Mouse (Mus musculus) gastrocnemius, postnatal 10 days (tissue): ENCODE results near the gene Olfr1023. TPM values are rescaled to one million over a fixed set of nuclear protein-coding genes. Genes with fewer than 3 reads are reported as not detected.

Experiments used
- DNase-seq: peaks from one replicate; pipeline ENCODE4 v3.0.0; 2021; ENCODE audit warnings: mixed read lengths
- long read RNA-seq, 2 experiments: library from polyadenylated mRNA; stranded (forward); transcript quantifications; one replicate each; pipeline ENCODE4 v2.0.0; 2021
- total RNA-seq, 2 experiments: library from RNA; stranded (reverse); gene quantifications; 2 replicates each; pipeline ENCODE4 v1.2.3; 2021

Gene Olfr1023
- not detected for total RNA-seq
- long read RNA-seq, experiment 1 = 0 reads
- long read RNA-seq, experiment 2 = 0 reads

DNA sequence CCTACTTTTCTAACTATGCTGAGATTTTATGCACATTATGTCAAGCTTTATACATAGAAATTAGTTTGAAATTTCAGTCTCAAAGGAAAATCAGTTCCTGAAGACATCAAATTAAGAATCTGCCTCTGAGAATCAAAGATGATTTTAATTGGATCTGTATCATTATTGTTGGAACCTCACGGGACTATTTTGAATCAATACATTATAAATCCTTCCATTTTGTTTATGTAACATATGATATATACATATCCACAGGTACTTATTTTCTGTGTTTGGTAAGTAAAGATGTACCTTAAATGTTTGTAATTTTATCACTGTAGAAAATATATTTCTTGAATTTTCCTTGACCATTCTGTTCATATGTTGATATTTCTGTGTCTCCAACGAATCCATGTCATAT is at the start of gene Olfr1023:
Gene Olfr1023, plus strand, starts transcription at position 301 of the 400 bp plus-strand sequence.
- no peak for DNase-seq

- DNase-seq = no peak
Observed at GRCm38 (mm10) chr2:85845383-85845782, 40.1 kb upstream of the Olfr1023 start, which contains the start of gene Olfr1019. TSS of gene Olfr1019 (minus strand) at chr2:85845483.

GRCm38 (mm10) chr2:85846730-85847129 is 38.7 kb upstream of the Olfr1023 start, which contains the start of gene Olfr1020:
TSS of gene Olfr1020 (plus strand) at chr2:85847030.
- no peak for DNase-seq

GRCm38 (mm10) chr2:85868294-85868693 is 17.1 kb upstream of the Olfr1023 start, which contains the start of gene Olfr1022:
TSS of gene Olfr1022 (plus strand) at chr2:85868594.
- no peak for DNase-seq

GRCm38 (mm10) chr2:85904952-85905351 is 19.5 kb downstream of the Olfr1023 start, which contains the start of gene Olfr1024:
TSS of gene Olfr1024 (minus strand) at chr2:85905052.
- DNase-seq = no peak

DNA sequence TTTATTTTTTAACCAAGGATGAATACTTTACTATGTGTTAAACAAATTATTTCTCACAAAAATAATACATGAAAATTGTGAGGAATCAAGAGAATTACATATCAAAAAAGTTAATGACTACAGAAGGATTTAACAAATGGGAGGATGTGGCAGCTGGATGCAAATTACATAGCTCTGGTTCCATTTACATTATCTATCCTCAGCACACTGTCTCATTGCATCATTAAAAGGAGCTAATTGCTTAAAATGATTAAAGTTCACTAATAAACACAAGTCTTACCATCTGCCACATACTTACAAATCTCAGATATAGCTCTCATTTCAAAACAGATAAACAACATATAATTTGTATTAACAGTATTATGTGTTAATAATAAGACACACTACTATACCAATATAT is 27.8 kb downstream of the Olfr1023 start:
- DNase-seq = no peak

DNA sequence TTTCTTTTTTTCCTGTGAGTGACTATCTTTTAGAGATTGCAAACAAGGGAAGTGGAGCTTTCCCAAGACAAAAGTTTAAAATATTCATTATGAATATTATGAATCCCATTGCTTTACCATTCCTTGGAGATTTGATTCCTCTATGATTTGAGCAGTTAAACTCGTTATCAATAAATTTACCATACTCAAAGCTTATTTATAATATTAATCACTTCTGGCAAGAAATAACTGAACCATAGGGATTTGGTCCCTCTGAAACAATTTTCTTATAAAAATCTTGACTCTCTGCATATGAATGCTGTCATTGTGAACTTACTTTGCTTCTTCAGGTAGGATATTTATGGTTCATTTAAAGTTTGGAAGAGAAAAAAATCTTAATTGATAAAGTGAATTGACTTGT is 29.5 kb downstream of the Olfr1023 start, which contains the start of gene Olfr1025-ps1:
Gene Olfr1025-ps1, plus strand, starts transcription at position 301 of the 400 bp plus-strand sequence.
- no peak for DNase-seq

GRCm38 (mm10) chr2:85921258-85921657 is 35.8 kb downstream of the Olfr1023 start, which contains the start of gene Olfr1026:
TSS of gene Olfr1026 (plus strand) at chr2:85921558.
- no peak for DNase-seq

Other genes with a start within 250 kb of the Olfr1023 start
- gene Olfr1002, start 234.9 kb upstream of the Olfr1023 start, total RNA-seq = not detected
- gene Olfr154, start 221.2 kb upstream of the Olfr1023 start, total RNA-seq = not detected
- gene Olfr1006, start 206.9 kb upstream of the Olfr1023 start, total RNA-seq = not detected
- gene Olfr1008, start 196.2 kb upstream of the Olfr1023 start, total RNA-seq = not detected
- not detected for gene Olfr1009, start 170.2 kb upstream of the Olfr1023 start, total RNA-seq
- not detected for gene Olfr1012, start 122.9 kb upstream of the Olfr1023 start, total RNA-seq
- not detected for gene Olfr1013, start 118.5 kb upstream of the Olfr1023 start, total RNA-seq
- not detected for gene Olfr1014, start 112.9 kb upstream of the Olfr1023 start, total RNA-seq
- not detected for gene Olfr1015, start 103.6 kb upstream of the Olfr1023 start, total RNA-seq
- not detected for gene Olfr1016, start 83.1 kb upstream of the Olfr1023 start, total RNA-seq
- gene Olfr1018, start 67.2 kb upstream of the Olfr1023 start, total RNA-seq = not detected
- gene Olfr1019, start 40.2 kb upstream of the Olfr1023 start, total RNA-seq = not detected
- not detected for gene Olfr1020, start 38.6 kb upstream of the Olfr1023 start, total RNA-seq
- not detected for gene Olfr1022, start 17.0 kb upstream of the Olfr1023 start, total RNA-seq
- gene Olfr1024, start 19.4 kb downstream of the Olfr1023 start, total RNA-seq = not detected
- not detected for gene Olfr1025-ps1, start 29.6 kb downstream of the Olfr1023 start, total RNA-seq
- not detected for gene Olfr1026, start 35.9 kb downstream of the Olfr1023 start, total RNA-seq
- gene Olfr1028, start 64.8 kb downstream of the Olfr1023 start, total RNA-seq = not detected
- not detected for gene Olfr1029, start 88.3 kb downstream of the Olfr1023 start, total RNA-seq
- gene Olfr1030, start 93.6 kb downstream of the Olfr1023 start, total RNA-seq = not detected
- not detected for gene Olfr1031, start 104.7 kb downstream of the Olfr1023 start, total RNA-seq
- not detected for gene Olfr1032, start 119.9 kb downstream of the Olfr1023 start, total RNA-seq
- gene Olfr1033, start 135.0 kb downstream of the Olfr1023 start, total RNA-seq = under 1 TPM; 0.09 to 0.45 TPM
- gene Olfr1034, start 160.2 kb downstream of the Olfr1023 start, total RNA-seq = not detected
- not detected for gene Olfr1036, start 188.4 kb downstream of the Olfr1023 start, total RNA-seq
- gene Olfr1037, start 201.7 kb downstream of the Olfr1023 start, total RNA-seq = not detected